Mouse (Mus musculus): ENCODE results near the gene Cyba.

Cyba gene

DNA sequence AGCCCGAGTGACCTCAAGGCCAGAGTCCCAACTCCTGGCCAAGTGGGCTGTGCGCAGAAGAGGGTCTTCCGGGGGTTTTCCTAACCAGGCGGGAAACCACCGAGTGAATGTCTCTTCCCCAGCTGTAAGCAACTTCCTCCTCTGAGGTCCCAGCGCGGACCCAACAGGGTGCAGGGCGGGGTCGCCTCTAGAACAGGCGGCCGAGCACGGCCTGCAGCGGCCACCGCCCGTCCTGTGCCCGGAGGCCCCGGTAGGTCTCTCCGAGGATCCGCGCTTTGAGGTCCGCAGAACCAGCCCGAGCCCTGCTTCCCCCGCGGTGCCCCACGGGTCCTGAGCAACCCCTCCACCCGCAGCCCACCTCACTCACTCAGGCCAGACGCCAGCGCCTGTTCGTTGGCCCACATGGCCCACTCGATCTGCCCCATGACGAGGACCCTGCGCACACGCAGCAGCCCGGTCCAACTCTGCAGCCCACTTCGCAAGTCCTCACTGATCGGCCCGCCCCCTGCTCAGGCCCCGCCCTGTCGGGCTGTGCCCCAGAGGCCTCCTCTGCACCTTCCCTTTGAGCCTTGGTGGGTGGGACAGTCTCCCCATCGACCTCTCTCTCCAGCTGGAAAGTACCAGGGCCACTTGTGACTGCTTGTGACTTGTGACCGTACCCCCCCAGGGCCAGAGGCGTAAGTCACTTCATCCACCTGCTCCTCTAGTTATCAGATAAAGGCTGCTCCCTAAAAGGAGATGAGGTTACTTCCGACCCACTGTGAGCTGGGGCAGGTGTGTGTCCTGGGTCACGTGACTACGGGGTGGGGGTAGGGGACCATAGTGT lies at the start of gene Cyba:
TSS of gene Cyba (minus strand) at position 488 of the 826 bp plus-strand sequence.
- peak; percentile 94 for DNase-seq (ENCODE audit: low read depth, low spot score)

DNA sequence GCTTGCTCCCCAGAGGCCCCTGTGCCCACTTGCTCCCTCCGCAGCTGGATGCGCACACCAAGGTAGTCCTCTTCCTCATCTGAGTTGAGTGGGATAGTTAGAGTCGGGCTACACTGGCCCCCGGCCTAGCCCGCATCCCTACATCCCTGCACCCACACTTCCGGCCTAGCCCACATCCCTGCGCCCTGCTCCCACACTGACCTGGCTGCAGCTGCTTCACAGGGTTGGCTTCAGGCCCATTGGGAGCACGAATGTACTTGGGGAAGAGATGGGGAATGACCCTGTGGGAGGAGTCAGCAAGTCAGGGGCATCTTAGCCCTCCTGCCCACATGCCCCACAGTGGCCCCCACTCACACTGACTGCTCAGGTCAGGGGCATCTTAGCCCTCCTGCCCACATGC lies 49.7 kb upstream of the Cyba start:
- no peak for DNase-seq (ENCODE audit: low read depth, low spot score)

GRCm38 (mm10) chr8:122475580-122476320 lies 43.0 kb upstream of the Cyba start, which contains the start of the genes Rnf166 and Ctu2:
Gene Rnf166 (minus strand): TSS chr8:122476064.
Gene Ctu2 (plus strand): TSS chr8:122476143.
- DNase-seq (ENCODE audit: low read depth, low spot score) = peak; percentile 91

GRCm38 (mm10) chr8:122474951-122475560 lies 42.3 kb upstream of the Cyba start:
- peak; percentile 49 for DNase-seq (ENCODE audit: low read depth, low spot score)

DNA sequence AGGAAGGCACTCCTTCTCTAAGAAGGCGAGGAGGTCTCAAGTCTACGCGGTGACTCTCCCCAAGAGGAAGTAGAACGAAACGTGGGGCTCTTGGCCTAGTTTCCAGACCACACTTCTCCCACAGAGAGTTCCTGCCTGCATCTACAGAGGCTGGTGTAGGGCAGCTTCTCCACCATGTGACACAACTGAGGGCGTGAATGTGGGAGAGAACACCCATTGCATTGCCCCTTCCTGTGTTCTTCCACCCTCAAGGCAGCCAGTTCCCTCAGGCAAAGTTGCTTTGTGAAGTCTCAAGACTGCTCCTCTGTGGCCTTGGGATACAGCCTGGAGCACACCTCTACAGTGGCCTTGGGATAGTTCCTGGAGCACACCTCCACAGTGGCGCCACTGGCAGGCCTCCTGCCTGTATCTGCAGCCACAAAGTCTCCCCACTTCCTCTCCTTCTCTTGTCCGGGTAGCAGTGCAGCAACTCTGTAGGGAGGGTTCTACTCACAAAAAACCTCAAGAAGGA lies 41.2 kb upstream of the Cyba start:
- no peak for DNase-seq (ENCODE audit: low read depth, low spot score)

DNA sequence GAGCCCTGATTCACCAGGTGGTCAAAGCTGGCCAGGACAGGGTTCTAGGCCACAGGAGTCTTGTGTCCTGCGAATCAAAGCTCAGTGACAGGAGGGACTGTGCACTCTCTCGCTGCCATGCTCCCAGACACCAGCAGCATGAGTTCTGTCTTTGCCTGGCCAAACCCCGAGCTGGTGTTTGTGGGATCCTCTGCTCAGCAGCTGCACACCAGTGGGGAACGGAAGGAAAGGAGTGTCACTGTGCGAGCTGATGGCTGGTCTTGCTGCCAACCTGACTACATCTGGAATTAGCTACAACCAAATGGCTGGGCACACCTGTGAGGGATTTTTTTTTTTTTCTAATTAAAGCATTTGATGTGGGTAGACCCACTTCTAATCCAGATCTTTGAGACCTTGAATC lies 38.0 kb upstream of the Cyba start:
- no peak for DNase-seq (ENCODE audit: low read depth, low spot score)

GRCm38 (mm10) chr8:122469965-122470364 lies 37.2 kb upstream of the Cyba start:
- DNase-seq (ENCODE audit: low read depth, low spot score) = no peak

DNA sequence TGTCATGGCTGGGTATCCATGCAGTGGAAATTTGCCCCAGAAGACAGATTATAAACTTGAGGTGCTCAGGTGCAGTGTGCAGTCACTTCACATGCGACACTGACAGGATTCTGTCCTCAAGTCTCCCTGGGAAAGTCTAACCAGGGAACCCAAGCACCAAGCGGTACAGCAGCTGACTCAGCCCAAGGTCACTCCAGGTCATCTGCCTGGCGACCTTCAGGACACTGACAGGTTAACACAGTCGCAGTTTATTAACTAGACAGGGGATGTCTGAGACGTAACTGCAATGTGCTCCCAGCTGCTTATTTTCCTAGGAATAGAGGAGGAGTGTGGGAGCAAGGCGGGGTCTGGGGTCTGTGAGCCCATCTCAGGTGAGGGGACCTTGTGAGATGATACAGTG lies 36.7 kb upstream of the Cyba start:
- DNase-seq (ENCODE audit: low read depth, low spot score) = no peak

DNA sequence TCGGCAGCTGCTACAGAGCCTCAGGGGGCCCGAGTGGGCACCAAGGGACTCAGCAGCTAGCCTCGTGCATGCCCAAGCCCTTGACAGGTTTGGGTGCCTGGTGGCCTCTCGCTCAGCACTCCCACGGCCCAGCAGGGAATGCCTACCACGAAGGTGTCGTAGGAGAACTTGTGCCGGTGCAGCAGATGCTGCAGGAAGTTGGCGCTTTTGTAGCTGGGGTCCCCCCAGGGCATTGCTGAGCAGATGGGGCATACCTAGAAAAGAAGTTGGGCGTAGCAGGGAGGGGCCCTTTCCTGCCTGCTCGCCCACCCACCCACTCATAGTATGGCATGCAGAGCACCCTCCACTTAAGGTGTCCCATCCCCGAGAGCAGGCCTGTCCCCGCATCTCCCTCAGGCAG lies 35.1 kb upstream of the Cyba start:
- no peak for DNase-seq (ENCODE audit: low read depth, low spot score)

GRCm38 (mm10) chr8:122464985-122465384 lies 32.3 kb upstream of the Cyba start:
- no peak for DNase-seq (ENCODE audit: low read depth, low spot score)

DNA sequence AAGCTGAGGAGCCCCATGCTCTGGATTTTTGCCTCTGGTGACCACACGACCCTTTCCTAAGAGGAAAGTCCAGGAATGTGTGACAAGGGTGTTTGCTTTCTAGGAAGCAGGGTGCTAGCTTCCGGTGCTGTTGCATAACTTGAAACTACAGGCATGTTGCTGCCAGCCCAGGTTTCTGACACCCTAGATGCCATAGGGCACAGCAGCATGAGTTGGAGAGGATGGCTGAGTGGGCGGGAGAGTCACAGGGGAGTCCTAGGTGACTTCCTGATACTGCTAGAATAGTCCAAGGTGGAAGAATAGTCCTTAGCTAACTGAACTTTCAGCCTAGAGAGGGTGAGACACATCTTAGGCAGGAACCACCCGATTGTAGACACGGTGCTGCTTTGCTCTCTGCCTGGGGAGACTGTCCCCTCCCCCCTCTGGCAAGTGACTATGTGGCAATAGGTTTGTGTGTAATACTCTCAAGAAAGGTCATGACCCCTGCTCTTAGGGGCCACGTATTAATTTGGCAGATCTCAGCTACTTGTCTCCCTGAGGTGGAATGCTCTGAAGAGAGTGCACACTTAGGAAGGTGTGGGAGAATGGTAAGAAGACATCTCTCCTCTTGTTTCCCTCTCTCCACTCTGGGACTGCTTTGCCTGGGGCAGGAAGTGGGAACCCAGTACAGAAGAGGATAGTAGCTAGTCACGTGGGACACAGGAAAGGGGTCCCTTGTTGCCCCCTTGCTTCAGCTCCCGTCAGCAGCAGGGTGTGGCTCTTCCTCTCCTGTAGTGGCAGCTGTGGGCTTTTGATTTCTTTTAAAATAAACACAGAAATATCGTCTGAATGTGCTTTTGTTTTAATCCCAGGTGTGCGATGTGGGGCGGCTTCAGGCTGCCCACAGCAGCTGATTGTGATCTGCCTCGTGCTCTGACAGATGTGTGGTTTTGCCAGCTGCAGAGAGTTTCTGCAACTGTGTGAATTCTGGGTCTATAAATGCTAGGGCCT lies 31.2 kb upstream of the Cyba start:
- no peak for DNase-seq (ENCODE audit: low read depth, low spot score)

- DNase-seq (ENCODE audit: low read depth, low spot score) = no peak
Measured at GRCm38 (mm10) chr8:122462510-122462909, 29.8 kb upstream of the Cyba start.

DNA sequence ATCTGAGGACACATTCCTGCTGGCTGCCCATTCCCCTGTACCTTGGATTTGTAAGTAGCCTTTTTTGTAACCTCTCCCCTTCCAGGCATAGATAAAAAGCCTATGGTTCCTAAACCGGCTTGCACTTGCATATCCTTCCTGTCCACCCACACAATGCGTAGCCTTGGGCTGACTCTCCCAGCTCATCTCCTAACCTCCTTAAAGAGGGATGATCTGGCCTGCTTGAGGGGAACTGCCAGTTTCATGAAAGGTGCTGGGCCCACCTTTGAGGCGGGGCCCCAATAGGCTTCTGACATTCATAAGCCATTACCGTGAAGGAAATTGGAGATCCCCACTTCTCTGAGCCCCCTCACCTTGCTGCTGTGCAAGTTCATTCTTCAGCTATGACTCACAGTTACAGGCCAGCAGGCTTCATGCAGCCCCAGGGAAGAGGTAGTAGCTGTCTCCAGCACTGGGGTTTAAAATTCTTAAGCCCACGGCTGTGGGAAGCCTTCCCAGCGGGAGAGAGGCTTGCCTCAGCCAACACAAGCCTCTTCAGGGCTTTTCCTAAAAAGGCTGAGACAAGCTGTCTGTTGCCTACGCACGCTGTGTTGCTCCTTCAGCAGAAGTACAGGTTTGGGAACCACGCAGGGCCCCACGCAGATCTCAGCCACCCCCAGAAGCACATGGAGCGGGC lies 28.9 kb upstream of the Cyba start:
- peak; percentile 40 for DNase-seq (ENCODE audit: low read depth, low spot score)

DNA sequence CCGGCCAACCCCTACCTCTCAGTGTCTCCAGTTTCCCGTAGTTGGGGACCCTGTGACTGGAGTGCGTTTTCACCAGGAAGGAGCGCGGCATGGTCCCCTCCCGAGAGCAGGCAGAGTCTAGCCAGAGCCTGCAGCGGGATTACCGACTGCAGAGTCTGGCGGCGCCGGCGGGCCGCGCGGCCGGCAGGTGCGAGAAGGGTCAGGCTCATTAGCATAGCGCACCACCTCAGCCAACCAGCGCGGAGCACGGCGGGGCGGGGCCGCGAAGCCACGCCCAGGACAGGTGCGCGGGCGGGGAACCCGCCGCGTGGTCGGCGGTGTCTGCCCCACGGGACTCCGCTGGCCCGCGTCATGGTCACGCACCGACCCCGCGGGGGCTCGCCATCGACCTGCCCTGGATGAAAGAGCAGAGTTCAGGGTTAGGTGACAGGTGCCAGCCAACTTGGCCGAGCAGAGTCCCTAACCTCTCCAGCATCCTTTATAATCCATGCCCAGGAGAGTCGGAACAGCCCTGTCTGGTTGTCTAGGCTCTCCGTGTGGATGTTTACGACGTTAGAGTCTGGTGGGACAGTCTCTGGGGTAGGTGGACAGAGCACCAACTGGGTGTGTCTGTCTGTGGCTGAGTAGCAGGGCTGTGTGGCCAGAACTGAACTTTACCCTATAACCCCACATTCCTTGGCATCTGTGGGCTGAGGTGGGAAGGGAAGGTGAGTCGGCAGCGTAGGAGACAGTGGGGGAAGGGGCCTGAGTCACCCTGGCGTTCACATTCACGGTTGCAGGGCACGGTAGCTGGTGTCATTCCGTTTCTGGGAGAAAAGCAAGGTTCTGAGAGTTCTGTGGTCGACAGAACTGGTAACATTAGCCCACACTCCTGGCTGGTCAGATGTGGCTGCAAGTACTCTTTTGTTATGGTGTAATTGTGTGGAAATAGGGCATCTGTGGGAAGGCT lies 28.1 kb upstream of the Cyba start, which contains the start of gene Snai3:
TSS of gene Snai3 (minus strand) at position 210 of the 949 bp plus-strand sequence.
- peak; percentile 78 for DNase-seq (ENCODE audit: low read depth, low spot score)

GRCm38 (mm10) chr8:122459990-122460389 lies 27.3 kb upstream of the Cyba start:
- DNase-seq (ENCODE audit: low read depth, low spot score) = no peak

- DNase-seq (ENCODE audit: low read depth, low spot score) = peak; percentile 38
Measured at GRCm38 (mm10) chr8:122459218-122459900, 26.6 kb upstream of the Cyba start.

- no peak for DNase-seq (ENCODE audit: low read depth, low spot score)
Measured at GRCm38 (mm10) chr8:122457171-122457570, 24.4 kb upstream of the Cyba start.

- DNase-seq (ENCODE audit: low read depth, low spot score) = no peak
Measured at GRCm38 (mm10) chr8:122454409-122454808, 21.7 kb upstream of the Cyba start.
